Mouse (Mus musculus): ENCODE measurements around the gene Hao1.

GRCm38 (mm10) chr2:134462321-134462720 lies 91.8 kb downstream of the Hao1 start:
- TF ChIP-seq POLR2A (IDR thresholded peaks at IDR 0.05; ENCODE audit: borderline replicate concordance, control insufficient read depth, low read depth, low read length) = no peak
- no peak for TF ChIP-seq CTCF (IDR thresholded peaks at IDR 0.05; ENCODE audit: control insufficient read depth, insufficient read depth, low read length)
